Mouse (Mus musculus) ovary, postnatal 10 days (tissue): ENCODE data around the gene Grm4.

Experiments
- DNase-seq: peaks from one replicate; pipeline ENCODE4 v3.0.0; 2022; ENCODE audit warnings: low spot score

Grm4 gene

DNA sequence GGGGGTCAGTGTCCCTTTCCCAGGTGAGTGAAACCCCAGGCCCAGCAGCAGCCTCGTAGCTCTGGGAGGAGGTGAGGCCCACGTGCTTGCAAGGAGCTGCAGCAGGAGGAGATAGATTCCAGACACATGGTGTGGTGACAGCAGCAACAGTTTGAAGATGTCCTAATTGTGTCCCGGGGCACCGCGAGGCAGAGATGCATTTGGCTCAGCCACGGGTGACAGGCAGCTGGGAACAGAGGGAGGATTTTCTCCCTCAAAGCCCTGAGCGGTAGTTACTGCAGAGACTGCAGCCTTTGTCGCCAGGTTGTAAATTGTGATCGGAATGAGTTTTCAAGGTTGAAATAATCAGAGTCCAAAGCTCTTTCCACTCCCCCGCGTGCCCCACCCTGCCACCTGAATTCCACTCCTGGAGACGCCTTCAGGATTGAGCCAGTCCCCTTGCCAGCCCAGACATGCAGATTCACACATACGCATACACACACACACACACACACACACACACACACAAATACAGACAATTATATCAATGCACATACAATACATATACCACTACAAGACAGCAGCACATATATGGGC is 78.6 kb downstream of the Grm4 start:
- DNase-seq = no peak

DNA sequence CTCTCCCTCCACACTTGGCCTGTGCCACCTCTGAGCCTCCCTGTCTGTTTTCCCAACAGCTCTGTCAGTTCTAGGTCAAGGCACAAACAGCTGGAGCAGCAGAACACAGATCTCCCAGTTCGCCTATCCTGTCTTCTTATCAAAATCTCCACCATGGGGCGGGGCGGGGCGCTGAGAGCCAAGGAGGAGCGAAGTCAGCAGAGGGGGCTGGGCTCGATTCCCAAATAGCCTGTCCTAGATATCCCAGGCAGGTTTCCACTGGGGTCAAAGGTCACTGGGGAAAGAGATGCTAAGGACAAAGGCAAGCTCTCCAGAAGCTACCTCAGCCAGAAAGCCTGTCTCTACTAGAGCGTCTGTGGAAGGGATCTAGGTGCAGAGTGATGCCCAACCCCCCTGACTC is 79.4 kb downstream of the Grm4 start:
- DNase-seq = no peak

DNA sequence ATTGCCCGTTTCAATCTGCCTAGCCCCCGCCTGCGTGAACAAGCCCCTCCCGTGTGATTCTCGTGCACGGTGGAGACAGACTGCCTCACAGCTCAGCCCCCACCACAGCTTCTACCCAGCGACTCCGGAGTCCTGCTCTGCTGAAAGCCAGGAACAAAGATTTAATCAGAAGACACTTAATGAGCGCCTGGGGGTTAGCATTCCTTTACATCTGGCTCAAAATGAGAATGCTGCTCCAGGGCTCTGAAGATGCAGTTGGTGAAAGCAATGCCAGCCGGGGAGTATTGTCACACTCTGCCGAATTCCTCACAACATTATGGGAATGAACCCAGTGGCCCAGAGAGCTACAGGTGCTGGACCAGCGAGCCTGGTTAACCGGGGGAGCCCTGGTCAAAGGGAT is 85.4 kb downstream of the Grm4 start:
- no peak for DNase-seq

DNA sequence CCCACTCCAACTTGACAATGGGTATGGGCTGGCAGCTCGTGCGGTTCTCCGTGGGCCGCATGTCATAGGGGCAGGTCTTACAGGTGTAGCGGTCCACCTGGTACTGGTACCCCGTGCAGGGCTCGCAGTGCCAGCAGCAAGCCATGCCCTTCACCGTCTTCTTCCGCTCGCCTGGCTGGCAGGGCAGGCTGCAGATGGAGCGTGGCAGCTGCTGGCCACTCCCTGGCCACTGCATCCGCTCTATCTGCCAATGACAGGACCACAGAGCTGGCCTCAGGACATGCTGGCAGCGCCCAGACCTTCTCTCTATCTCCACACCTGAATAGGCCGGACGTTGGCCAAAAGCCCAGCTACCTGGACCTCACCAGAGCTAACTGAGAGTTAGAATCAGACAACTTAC is 86.0 kb downstream of the Grm4 start:
- no peak for DNase-seq

DNA sequence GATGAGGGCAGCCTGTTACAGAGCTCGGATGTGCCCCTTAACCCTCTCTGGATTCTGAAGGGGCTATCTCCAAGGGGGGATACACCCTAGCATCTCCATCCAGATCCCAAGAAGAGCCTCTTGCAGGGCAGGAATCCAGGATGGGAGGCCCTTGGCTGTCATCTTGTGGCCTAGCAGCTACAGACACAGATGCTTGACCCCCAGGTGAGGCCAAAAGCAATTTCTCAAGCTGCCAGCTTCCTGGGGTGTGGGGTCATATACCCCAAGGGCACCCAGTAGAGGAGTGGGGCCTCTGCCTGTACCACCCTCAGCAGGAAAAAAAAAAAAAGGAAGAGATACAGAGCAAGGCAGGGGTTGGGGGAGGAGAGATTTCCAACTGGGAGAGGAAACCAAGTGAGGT is 87.1 kb downstream of the Grm4 start:
- DNase-seq = no peak

DNA sequence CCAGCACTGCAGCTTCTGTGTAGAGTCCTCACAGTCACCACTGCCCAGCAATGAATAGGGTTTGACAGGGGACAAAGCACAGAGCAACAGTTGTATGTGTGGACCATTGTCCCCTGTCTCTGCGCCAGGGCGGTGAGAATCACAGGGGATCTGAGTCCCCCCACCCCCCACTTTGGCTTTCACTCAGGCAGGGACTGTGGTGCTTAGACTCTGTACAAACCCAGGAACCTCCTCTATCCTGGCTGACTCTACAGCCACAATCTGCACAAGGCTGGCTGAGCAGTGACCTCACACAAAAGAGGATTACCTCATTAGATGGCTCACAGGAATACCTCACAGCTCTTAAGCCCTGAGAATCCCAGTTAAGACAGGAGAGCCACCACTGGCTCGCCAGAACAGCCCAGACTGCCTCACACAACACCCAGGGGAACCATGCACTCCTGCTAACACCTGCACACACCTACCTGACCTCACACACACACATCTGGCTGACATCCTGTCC is 88.0 kb downstream of the Grm4 start:
- DNase-seq = no peak

DNA sequence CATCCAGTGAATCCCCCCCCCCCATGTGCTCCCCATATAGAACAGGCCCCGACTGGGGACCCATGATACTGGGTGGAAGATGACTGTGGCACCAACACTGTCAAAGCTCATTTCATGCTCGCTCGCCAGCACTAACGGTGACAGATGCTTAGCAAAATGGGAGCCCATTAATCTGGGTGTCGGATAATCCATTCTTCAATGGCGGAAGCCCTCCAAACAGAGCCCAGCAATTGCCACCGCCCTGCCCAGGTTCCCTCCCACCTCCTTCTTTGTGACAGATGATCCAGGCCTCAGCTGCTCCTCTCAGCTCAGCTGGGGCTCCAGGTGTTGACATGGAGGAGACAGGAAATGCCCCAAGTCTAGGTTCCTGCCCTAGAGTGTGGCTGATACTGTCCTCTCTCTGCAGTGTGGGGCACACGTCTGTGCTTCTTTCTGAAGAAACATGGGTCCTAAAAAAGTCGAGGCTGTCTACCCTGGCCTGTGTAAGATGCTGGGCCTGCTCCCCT is 89.0 kb downstream of the Grm4 start:
- DNase-seq = no peak

DNA sequence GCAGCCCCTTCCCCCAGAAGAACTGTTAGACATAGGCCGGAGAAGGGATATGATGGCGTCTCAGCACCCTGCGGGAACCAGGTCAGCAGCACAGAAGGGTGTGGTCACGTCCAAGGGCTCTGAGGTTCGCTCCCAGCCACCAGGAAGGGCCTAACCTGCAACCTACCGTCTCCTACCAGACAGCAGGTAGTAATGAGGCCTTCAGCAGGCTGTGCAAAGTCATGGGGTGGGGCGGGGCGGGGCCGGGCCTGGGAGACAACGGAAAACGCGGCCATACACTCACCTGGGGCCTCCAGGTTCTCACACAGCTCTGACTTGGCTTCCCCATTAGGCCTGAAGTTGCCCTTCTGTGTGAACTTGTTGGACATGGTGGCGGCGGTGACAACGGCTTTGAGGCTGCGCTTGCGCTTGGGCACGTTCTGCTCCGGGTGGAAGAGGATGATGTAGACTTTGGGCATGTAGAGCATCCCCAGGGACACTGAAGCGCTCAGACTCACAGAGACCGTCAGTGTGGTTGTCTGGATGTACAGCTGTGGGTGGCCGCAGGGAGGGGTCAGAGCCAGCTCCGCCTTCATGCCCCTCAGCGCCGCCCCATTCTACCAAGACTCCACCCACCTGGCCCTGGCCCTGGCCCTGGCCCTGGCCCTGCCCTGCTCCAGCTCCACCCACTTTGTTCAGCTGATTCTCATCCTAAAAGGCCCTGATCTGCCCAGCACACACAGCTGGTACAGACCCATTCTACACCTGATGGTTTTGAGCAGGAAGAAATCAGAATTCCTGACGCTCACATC is 90.0 kb downstream of the Grm4 start:
- no peak for DNase-seq

DNA sequence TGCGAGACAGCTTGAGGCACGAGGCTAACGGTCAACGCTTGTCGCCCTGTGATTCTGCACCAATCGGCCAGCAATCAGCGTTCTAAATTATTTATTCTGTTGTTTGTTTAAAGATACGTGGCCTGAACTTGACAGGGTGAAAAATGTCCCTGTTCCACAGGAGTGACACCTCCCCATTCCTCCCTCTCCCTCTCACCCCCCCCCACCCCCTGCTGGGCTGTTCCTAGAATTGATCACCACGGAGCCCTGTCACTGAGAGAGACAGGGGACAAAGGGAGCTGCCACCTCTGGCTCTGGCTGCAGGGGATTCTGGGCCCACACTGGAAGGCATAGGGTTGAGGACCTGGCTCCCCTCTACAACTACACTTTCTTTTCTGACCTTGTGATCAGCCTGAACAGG is 91.4 kb downstream of the Grm4 start:
- DNase-seq = no peak

DNA sequence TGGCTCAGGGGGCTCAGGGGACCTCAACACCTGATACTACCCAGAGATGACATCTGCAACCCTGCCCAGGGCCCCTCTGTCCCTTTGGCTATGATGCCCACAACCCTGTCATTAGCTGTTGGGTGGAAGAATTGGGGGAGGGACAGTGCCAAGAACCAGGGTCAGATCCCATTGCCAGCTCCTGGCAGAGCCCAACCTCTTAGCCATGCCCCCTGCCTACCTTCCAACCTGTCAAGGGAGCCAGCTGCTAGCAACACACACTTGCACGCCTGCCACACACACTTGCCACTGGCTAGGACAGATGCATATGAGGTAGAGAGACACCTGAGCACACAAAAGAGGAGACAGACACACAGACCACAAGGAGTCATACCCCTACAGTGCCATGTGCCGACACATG is 96.2 kb downstream of the Grm4 start:
- no peak for DNase-seq

DNA sequence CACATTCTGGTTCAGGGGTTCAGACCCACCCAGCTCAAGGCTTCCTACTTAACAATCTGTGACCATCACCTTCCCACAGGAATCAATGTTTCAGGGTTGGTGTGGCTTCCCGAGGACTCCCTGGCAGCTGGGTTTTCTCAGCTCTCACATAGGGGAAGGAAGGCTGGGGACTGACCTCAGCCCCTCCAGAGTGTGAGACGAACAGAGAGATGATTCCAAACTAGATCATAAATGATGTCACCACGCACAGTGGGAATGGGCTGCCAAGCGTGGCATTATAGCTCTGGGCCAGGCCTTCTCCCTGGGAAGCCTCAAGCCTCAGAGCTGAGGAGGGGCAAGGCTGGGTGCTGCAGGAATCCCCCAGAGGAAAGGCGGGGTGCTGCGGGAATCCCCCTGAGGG is 96.8 kb downstream of the Grm4 start:
- no peak for DNase-seq

DNA sequence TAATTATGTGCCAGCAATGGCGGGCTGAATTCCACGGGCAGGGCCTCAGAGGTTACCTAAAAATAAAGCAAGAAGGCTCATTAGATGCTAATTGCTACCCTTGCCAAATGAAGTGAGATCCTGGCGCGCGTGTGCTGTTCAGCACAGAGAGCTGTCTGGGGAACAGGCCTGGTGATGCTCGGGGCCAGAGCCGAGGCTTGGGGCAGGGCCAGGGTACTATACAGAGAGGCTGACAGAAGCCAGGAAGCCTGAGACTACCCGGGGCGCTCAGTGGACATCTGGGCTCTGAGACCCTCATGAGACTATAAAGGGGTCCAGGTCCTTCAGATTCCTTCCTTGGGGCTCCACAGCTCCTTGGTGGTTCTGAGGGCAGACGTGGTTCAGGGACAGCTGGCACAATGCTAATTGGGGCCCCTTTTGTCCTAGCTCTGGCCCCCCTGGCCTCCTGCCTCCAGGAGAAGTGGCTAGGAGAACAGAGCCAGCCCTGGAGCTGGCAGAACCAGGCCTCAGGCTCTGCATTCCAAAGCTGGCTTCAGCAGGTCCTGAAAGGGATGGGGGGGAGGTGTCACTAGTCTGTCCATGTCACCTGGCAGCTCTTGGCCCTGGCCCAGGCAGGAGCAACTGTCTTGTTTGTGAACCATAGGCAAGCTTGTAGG is 98.3 kb downstream of the Grm4 start:
- peak; percentile 15 for DNase-seq

DNA sequence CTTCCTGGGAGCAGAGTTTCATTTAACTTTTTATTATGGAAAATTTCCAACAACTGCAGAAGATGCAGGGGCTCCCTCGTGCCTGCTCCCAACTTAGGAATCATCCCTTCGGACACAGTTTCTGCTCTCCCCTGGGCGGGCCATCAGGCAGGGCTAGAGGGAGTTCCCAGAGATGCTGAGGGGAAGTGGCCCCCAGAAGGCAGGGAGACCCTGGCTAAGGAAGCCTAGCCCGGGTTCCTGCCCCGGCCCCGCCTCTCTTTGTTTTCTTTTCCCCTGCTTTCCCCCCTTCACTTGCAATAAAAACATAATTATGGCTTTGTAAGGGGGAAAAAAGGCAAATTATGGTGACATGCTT is 98.9 kb downstream of the Grm4 start:
- no peak for DNase-seq

DNA sequence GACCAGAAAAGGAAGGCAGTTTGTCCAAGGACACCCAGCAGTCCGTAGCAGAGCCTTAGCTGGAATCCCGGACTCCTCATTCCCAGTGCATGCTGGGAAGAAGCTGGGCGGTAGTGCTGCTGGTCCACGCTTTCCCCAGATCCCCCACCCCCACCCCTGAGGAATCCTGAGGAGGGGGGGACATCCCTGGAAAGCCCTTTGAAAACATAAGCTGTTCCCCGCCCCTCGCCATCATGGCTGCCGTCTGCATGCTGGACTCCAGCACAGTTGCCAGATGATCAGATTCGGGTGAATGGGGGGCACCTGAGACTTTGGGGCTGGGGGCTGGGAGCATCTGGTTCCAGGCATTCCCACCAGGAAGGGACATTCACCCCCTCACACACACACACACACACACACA is 99.4 kb downstream of the Grm4 start:
- DNase-seq = no peak

DNA sequence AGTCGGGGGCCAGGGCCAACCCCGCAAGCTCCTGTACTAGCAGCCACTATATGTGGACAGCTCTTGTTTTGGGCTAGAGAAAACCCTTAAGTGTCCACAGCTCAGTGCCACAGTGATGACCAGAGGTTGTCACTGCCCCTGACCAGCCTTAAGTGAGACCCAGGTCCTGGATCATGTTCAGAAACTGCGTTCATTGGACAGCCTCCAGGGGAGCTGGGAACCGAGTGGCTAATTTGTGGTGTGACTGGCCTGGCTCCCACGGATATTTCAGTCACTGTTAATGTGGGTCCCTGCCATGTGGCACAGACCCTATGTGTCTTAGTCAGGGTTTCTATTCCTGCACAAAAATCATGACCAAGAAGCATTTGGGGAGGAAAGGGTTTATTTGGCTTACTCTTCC is 112.2 kb downstream of the Grm4 start:
- no peak for DNase-seq

DNA sequence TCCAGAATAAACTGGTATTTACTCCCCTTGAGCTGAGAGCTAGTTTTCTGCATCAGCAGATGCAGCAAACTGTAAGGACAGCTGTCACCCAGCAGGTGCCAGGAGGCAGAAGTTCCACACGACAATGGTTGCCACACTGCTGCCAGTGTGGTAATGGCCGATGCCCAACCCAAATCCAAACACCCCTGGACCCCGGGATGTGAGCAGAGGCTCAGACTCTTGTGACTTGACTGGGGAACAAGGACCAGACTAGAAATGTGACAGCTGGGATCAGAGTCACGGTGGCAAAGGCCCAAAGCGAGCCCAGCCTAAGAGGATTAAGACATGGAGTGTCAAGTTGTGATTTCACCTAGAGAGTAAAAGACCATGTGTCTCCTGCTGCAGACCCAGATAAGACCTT is 112.7 kb downstream of the Grm4 start:
- no peak for DNase-seq

DNA sequence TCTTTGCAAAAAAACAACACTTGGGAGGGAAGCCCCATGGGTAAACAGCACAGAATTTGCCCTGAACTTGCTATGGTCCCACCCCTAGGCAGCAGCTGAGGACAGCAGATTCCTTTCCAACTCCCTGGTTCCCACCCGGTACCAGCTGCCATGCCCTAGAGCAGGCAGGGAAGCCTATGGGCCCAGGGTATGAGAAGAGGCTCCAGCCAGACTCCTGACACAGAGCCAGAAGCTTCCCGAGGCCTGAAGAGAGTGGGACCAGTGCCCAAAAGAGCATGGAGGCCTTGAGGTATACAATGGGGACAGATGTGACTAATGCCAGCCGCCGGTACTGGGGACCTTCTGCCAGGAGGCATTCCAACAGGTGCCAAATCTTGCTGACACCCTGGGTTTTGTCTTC is 114.2 kb downstream of the Grm4 start:
- DNase-seq = no peak

DNA sequence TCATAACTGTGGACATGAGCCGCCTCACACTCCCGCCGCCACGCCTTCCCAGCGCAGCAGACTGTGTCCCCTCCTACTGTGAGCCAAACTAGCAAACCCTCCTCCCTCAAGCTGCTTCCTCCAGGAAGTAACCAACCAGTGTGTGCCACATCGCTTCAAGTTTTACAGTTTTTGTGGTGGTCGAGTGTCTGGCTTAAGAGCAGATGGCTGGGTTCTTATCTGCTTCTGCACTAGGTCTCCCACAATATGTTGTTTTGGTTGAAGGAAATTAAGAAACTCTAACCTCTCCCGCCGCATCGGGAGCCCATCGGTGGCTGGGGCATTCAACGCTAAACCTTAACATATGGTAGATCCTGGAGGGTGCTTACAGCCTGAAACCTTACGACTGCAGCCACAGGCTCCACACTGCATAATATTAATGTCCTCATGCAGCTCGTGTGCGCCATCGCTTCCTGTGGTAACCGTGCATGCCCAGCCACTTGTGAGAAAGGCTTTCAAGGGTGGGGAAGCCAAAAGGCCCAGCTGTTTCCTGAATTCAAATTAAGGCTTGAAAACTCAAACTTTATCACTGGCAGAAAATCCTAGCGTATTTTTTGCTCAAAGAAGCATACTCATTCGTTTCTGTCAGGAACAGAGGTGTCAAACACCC is 115.7 kb downstream of the Grm4 start:
- DNase-seq = no peak

DNA sequence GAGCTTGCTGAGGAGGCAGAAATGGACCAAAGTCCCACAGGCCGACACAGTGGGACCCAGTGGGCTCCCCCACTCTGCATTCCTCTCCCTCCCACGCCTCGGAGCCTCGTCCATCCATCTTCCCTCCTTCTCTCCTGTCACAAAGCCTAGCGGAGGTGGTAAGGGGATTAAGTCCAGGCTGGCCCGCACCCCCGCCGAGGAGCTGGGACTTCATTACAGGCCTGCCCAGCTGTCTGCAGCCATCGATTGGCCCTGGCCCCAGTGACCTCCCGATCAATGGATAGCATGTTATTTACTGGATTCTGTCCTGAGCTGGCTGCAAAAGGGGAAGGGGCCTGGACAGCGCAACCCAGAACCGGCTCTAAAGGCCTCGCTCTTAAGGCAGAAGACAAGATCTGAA is 120.0 kb downstream of the Grm4 start:
- DNase-seq = no peak

DNA sequence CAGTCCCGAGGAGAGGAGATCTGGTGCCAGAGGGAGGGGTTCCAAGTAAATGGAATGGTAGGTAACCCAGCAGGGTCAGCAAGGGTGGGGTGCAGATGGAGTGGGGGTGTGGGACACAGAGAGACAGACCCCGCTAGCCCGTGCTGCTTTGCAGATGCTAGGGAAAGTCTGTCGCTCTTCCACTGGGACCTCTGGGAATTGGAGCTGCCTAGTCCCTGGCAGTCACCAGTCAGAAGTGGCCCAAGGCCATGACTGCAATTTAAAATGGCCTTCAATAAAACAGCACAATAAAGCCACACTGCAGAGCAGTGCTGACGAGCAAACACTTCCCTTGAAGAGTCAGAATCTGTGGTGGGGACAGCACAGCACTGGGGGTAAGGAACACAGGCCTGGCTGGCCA is 127.3 kb downstream of the Grm4 start:
- no peak for DNase-seq

DNA sequence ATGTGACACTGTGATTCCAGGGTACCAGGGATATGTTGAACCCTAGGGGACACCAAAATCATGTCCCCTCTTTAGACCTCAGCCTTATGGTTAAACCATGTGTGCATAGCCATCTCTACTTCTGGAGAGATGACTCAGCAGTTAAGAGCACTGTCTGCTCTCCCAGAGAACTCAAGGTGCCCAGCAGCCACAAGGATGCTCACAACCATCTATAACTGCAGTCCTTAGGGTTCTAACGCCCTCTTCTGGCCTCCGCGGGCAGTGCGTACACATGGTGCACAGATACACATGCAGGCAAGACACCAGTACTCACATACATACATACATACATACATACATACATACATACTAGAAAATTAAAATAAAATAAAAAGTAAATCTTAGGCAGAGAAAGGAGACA is 127.8 kb downstream of the Grm4 start:
- DNase-seq = no peak

DNA sequence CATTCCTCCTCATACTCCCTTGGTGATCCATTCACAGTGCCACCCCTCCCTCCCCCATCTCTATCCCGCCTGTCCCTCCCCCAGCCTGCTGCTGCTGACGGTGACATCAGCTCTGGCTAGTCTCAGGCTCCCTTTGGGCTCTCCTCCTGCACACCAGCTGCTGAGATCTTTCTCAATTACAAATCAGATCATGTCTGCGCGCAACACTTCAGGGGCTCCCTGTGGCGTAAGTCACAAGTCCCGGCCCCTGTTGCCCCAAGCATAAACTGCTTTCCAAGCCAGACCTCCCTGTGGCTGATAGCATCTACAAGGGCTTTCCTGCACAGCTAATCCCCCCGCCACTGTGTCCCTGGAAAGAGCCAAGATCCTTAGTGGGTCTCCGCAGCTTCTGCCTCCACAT is 128.3 kb downstream of the Grm4 start:
- no peak for DNase-seq

DNA sequence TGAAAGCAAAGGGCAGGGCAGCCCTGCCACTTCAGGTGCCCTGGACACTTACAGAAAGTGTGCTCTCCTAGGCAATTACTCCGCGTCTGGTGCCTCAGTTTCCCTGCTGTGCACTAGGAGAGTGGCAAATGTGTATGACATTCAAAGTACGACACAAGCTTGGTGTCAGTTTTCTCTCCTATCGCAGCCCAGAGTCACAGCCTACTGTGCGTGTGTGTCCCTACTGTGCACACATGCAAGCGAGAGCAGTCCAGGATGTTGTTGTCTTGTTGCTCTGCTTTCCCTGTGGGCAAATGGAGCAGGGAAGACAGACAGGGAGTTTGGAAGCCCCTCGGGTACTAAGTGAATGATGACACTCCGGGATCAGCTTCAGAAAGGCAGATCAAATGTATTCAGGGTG is 131.2 kb downstream of the Grm4 start:
- DNase-seq = no peak
